Mouse (Mus musculus) lung, postnatal 10 days (tissue): ENCODE results near the gene Tnrc6c.
A peak's percentile ranks its signal among the peaks of the same experiment; 100 is the strongest.

Experiments used
- DNase-seq: peaks from one replicate; pipeline ENCODE4 v3.0.0; 2021

Gene Tnrc6c

GRCm38 (mm10) chr11:117638809-117639208 is 15.3 kb upstream of the Tnrc6c start:
- no peak for DNase-seq

- DNase-seq: no peak
Observed at GRCm38 (mm10) chr11:117639331-117639970, 14.6 kb upstream of the Tnrc6c start.

GRCm38 (mm10) chr11:117642181-117642580 is 11.9 kb upstream of the Tnrc6c start:
- DNase-seq: peak; percentile 43

GRCm38 (mm10) chr11:117643240-117643639 is 10.8 kb upstream of the Tnrc6c start:
- no peak for DNase-seq

- DNase-seq: peak; percentile 77
Observed at GRCm38 (mm10) chr11:117646786-117647185, 7.3 kb upstream of the Tnrc6c start.

- no peak for DNase-seq
Observed at GRCm38 (mm10) chr11:117648005-117648404, 6.1 kb upstream of the Tnrc6c start.

GRCm38 (mm10) chr11:117650721-117651644 is 3.1 kb upstream of the Tnrc6c start:
- no peak for DNase-seq

GRCm38 (mm10) chr11:117652907-117653306 is 1.2 kb upstream of the Tnrc6c start:
- DNase-seq: no peak

- peak; percentile 100 for DNase-seq
Observed at GRCm38 (mm10) chr11:117654380-117654924, 363 bp downstream of the Tnrc6c start.

GRCm38 (mm10) chr11:117654934-117655291 is 824 bp downstream of the Tnrc6c start:
- DNase-seq: no peak

- peak; percentile 57 for DNase-seq
Observed at GRCm38 (mm10) chr11:117655292-117656076, 1.4 kb downstream of the Tnrc6c start.

GRCm38 (mm10) chr11:117656077-117656401 is 1.9 kb downstream of the Tnrc6c start:
- DNase-seq: no peak

GRCm38 (mm10) chr11:117658974-117659373 is 4.9 kb downstream of the Tnrc6c start:
- peak; percentile 42 for DNase-seq

- DNase-seq: no peak
Observed at GRCm38 (mm10) chr11:117663036-117663809, 9.1 kb downstream of the Tnrc6c start.

- DNase-seq: no peak
Observed at GRCm38 (mm10) chr11:117663810-117664139, 9.7 kb downstream of the Tnrc6c start.

GRCm38 (mm10) chr11:117665189-117665588 is 11.1 kb downstream of the Tnrc6c start:
- DNase-seq: no peak

GRCm38 (mm10) chr11:117666563-117666962 is 12.5 kb downstream of the Tnrc6c start:
- DNase-seq: no peak

- no peak for DNase-seq
Observed at GRCm38 (mm10) chr11:117667152-117667551, 13.1 kb downstream of the Tnrc6c start.

- no peak for DNase-seq
Observed at GRCm38 (mm10) chr11:117667825-117668224, 13.7 kb downstream of the Tnrc6c start.

GRCm38 (mm10) chr11:117671626-117672025 is 17.5 kb downstream of the Tnrc6c start:
- DNase-seq: no peak

GRCm38 (mm10) chr11:117674531-117674930 is 20.4 kb downstream of the Tnrc6c start:
- DNase-seq: no peak

- DNase-seq: no peak
Observed at GRCm38 (mm10) chr11:117676649-117677048, 22.6 kb downstream of the Tnrc6c start.

GRCm38 (mm10) chr11:117677111-117677510 is 23.0 kb downstream of the Tnrc6c start:
- no peak for DNase-seq
